Mouse (Mus musculus) natural killer cell, adult 2 months (primary cell): ENCODE results near the gene Gm44503.

Experiments
- DNase-seq, 2 experiments: peaks; one replicate each; pipeline ENCODE4 v3.0.0; 2022; ENCODE audit warnings: low spot score in 2 of 2

Gm44503 gene

GRCm38 (mm10) chr9:72958521-72959450 is at the start of gene Gm44503, which contains the start of gene Dyx1c1:
Gene Gm44503, plus strand, starts transcription at chr9:72958852.
Gene Dyx1c1, plus strand, starts transcription at chr9:72958785.
- DNase-seq, result peak; percentile 79 to 86

- DNase-seq, result no peak
These were observed 47.3 kb upstream of the Gm44503 start for GRCm38 (mm10) chr9:72911381-72911780.

GRCm38 (mm10) chr9:72913551-72913950 is 45.1 kb upstream of the Gm44503 start:
- no peak for DNase-seq

GRCm38 (mm10) chr9:72915728-72916127 is 42.9 kb upstream of the Gm44503 start:
- no peak for DNase-seq

GRCm38 (mm10) chr9:72923068-72923467 is 35.6 kb upstream of the Gm44503 start:
- no peak for DNase-seq

- no peak for DNase-seq
These were observed 33.4 kb upstream of the Gm44503 start, which contains the start of gene Pygo1 for GRCm38 (mm10) chr9:72925021-72925934. Gene Pygo1, plus strand, starts transcription at chr9:72925645.

- no peak for DNase-seq
These were observed 32.8 kb upstream of the Gm44503 start for GRCm38 (mm10) chr9:72925935-72926258.

GRCm38 (mm10) chr9:72931166-72931790 is 27.4 kb upstream of the Gm44503 start:
- no peak for DNase-seq

- DNase-seq, result no peak
These were observed 23.3 kb upstream of the Gm44503 start for GRCm38 (mm10) chr9:72935309-72935708.

- no peak for DNase-seq
These were observed 22.4 kb upstream of the Gm44503 start for GRCm38 (mm10) chr9:72936301-72936700.

- DNase-seq, result no peak
These were observed 15.2 kb upstream of the Gm44503 start for GRCm38 (mm10) chr9:72943424-72943823.

- no peak for DNase-seq
These were observed 14.4 kb upstream of the Gm44503 start for GRCm38 (mm10) chr9:72944286-72944685.

GRCm38 (mm10) chr9:72947010-72947409 is 11.6 kb upstream of the Gm44503 start:
- DNase-seq, result no peak

GRCm38 (mm10) chr9:72949572-72949971 is 9.1 kb upstream of the Gm44503 start:
- DNase-seq, result no peak

GRCm38 (mm10) chr9:72954746-72955145 is 3.9 kb upstream of the Gm44503 start:
- peak in 1 of 2 experiments; percentile 14 for DNase-seq

GRCm38 (mm10) chr9:72955546-72955945 is 3.1 kb upstream of the Gm44503 start:
- DNase-seq, result peak; percentile 53 to 63

GRCm38 (mm10) chr9:72961346-72961745 is 2.7 kb downstream of the Gm44503 start:
- no peak for DNase-seq

GRCm38 (mm10) chr9:72961959-72962358 is 3.3 kb downstream of the Gm44503 start:
- peak; percentile 49 to 56 for DNase-seq

GRCm38 (mm10) chr9:72968349-72969061 is 9.9 kb downstream of the Gm44503 start:
- peak; percentile 55 to 62 for DNase-seq

- DNase-seq, result peak; percentile 71 to 73
These were observed 11.2 kb downstream of the Gm44503 start for GRCm38 (mm10) chr9:72969874-72970273.

- no peak for DNase-seq
These were observed 13.8 kb downstream of the Gm44503 start for GRCm38 (mm10) chr9:72972435-72972834.
